Mouse (Mus musculus) lung, postnatal 14 days (tissue): Measurements from ENCODE around the gene Itpk1.

Source experiments
- DNase-seq: peaks from one replicate; pipeline ENCODE4 v3.0.0; 2021

The Itpk1 gene

GRCm38 (mm10) chr12:102704457-102705198 lies at the start of gene Itpk1:
TSS of gene Itpk1 (minus strand) at chr12:102704930.
- peak; percentile 57 for DNase-seq

- DNase-seq, result no peak
Observed at GRCm38 (mm10) chr12:102748256-102748655, 43.5 kb upstream of the Itpk1 start.

GRCm38 (mm10) chr12:102744839-102745238 lies 40.1 kb upstream of the Itpk1 start:
- DNase-seq, result no peak

- DNase-seq, result peak; percentile 91
Observed at GRCm38 (mm10) chr12:102743589-102744574, 39.2 kb upstream of the Itpk1 start, which contains the start of the genes Moap1 and Tmem251. TSS of gene Moap1 (minus strand) at chr12:102743661. TSS of gene Tmem251 (plus strand) at chr12:102743762.

GRCm38 (mm10) chr12:102743036-102743588 lies 38.4 kb upstream of the Itpk1 start:
- DNase-seq, result no peak

- DNase-seq, result no peak
Observed at GRCm38 (mm10) chr12:102742056-102742455, 37.3 kb upstream of the Itpk1 start.

GRCm38 (mm10) chr12:102740285-102740684 lies 35.6 kb upstream of the Itpk1 start:
- DNase-seq, result no peak

- DNase-seq, result no peak
Observed at GRCm38 (mm10) chr12:102739096-102739495, 34.4 kb upstream of the Itpk1 start.

- peak; percentile 63 for DNase-seq
Observed at GRCm38 (mm10) chr12:102733381-102733780, 28.7 kb upstream of the Itpk1 start.

- no peak for DNase-seq
Observed at GRCm38 (mm10) chr12:102730798-102731619, 26.3 kb upstream of the Itpk1 start.

GRCm38 (mm10) chr12:102729855-102730797 lies 25.4 kb upstream of the Itpk1 start:
- peak; percentile 65 for DNase-seq

- no peak for DNase-seq
Observed at GRCm38 (mm10) chr12:102725761-102726175, 21.0 kb upstream of the Itpk1 start.

GRCm38 (mm10) chr12:102725146-102725545 lies 20.4 kb upstream of the Itpk1 start:
- DNase-seq, result no peak

- DNase-seq, result no peak
Observed at GRCm38 (mm10) chr12:102723861-102724260, 19.1 kb upstream of the Itpk1 start.

- no peak for DNase-seq
Observed at GRCm38 (mm10) chr12:102722966-102723365, 18.2 kb upstream of the Itpk1 start.

GRCm38 (mm10) chr12:102722451-102722850 lies 17.7 kb upstream of the Itpk1 start:
- no peak for DNase-seq

GRCm38 (mm10) chr12:102719552-102720315 lies 15.0 kb upstream of the Itpk1 start:
- peak; percentile 59 for DNase-seq

- no peak for DNase-seq
Observed at GRCm38 (mm10) chr12:102714654-102715395, 10.1 kb upstream of the Itpk1 start.

- no peak for DNase-seq
Observed at GRCm38 (mm10) chr12:102714116-102714515, 9.4 kb upstream of the Itpk1 start.
